Mouse (Mus musculus) cerebellum, adult 2 months (tissue): ENCODE measurements at regions not wholly inside any gene's neighbourhood (a gene's known extent, or its start where the extent isn't known, plus 50 kb on each side); places are given as distances from the start of the nearest gene placed in this dataset.

Experiments used
- DNase-seq, 2 experiments: peaks; one replicate each; pipeline ENCODE4 v3.0.0; 2021
- H3K27ac ChIP-seq: fragments of 200-500 bp; 2 replicates; pipeline ENCODE4 v1.5.1; 2012; ENCODE audit warnings: low read length, control low read depth, inconsistent platforms; ENCODE audit not compliant: insufficient read depth
- H3K27me3 ChIP-seq: fragments of 200-500 bp; 2 replicates; pipeline ENCODE4 v1.6.1; 2012; ENCODE audit warnings: inconsistent platforms, mild to moderate bottlenecking, low read length, moderate library complexity; ENCODE audit not compliant: control insufficient read depth, insufficient read depth
- H3K4me1 ChIP-seq: fragments of 200-500 bp; 2 replicates; pipeline ENCODE4 v1.6.1; 2011; ENCODE audit warnings: low read length; ENCODE audit not compliant: control insufficient read depth, insufficient read depth
- H3K4me3 ChIP-seq: fragments of 200-500 bp; replicated peaks from 2 replicates; pipeline ENCODE3; 2011; ENCODE audit warnings: mild to moderate bottlenecking, low read depth, low read length, control low read depth; ENCODE audit not compliant: insufficient read depth
- CTCF ChIP-seq: fragments of 200-500 bp; IDR thresholded peaks from 2 replicates; pipeline ENCODE4 v1.5.1; 2011; ENCODE audit warnings: low read depth, mild to moderate bottlenecking, control low read depth, low read length, moderate library complexity, borderline replicate concordance; ENCODE audit not compliant: insufficient read depth
- POLR2A ChIP-seq: fragments of 200-500 bp; IDR thresholded peaks from 2 replicates; pipeline ENCODE4 v1.6.1; 2011; ENCODE audit warnings: low read length, control low read depth, borderline replicate concordance; ENCODE audit not compliant: insufficient read depth
- WGBS: fragments of 180-500 bp; shearing (Covaris S2); methylation state at CpG from one replicate; pipeline ENCODE4 v1.1.7; 2018; 5-methylcytosine and 5-hydroxymethylcytosine counted together

- no peaks in the 10 kb centered on the region for H3K4me1 ChIP-seq
- no peaks in the 10 kb centered on the region for H3K27me3 ChIP-seq
- H3K4me3 ChIP-seq = no peak overlapping the region
- no peak for TF ChIP-seq POLR2A
- TF ChIP-seq CTCF = no peak
- H3K27ac ChIP-seq = no peak overlapping the region
- no peak for DNase-seq
- WGBS = 43% methylated on average over 1 of the region's 1 CpGs
Measured at GRCm38 (mm10) chr3:17452984-17453383, 495.2 kb upstream of the Cypt12 start.

- no peak for TF ChIP-seq POLR2A
- no peak for TF ChIP-seq CTCF
- no peak for DNase-seq
- H3K4me1 ChIP-seq = no peaks in the 10 kb centered on the region
- WGBS = 85% methylated on average over 5 of the region's 5 CpGs
- no peak overlapping the region for H3K4me3 ChIP-seq
- no peak overlapping the region for H3K27ac ChIP-seq
- H3K27me3 ChIP-seq = no peaks in the 10 kb centered on the region
Measured at GRCm38 (mm10) chr3:17460545-17460944, 487.7 kb upstream of the Cypt12 start.

GRCm38 (mm10) chr3:17461365-17461764 is 486.8 kb upstream of the Cypt12 start:
- WGBS = 92% methylated on average over 4 of the region's 4 CpGs
- TF ChIP-seq POLR2A (no peak), CTCF (no peak)
- no peak for DNase-seq
- Histone ChIP-seq H3K4me1 (no peaks in the 10 kb centered on the region), H3K4me3 (no peak overlapping the region), H3K27ac (no peak overlapping the region), H3K27me3 (no peaks in the 10 kb centered on the region)

GRCm38 (mm10) chr3:17473812-17474211 is 474.4 kb upstream of the Cypt12 start:
- H3K27ac ChIP-seq = no peak overlapping the region
- 90% methylated on average over 2 of the region's 2 CpGs for WGBS
- no peak overlapping the region for H3K4me3 ChIP-seq
- no peak for DNase-seq
- TF ChIP-seq POLR2A (no peak), CTCF (no peak)
- H3K4me1 ChIP-seq = no peaks in the 10 kb centered on the region
- no peaks in the 10 kb centered on the region for H3K27me3 ChIP-seq

- Histone ChIP-seq H3K4me1 (peaks cover 2% of the 10 kb centered on the region; the same call in 1 of the 2 replicates), H3K27me3 (no peaks in the 10 kb centered on the region), H3K27ac (no peak overlapping the region), H3K4me3 (no peak overlapping the region)
- WGBS = 16% methylated on average over 4 of the region's 4 CpGs
- peak; percentile 8 to 34 for DNase-seq
- no peak for TF ChIP-seq CTCF
- no peak for TF ChIP-seq POLR2A
Measured at GRCm38 (mm10) chr3:17489240-17490142, 458.7 kb upstream of the Cypt12 start.

GRCm38 (mm10) chr3:17490632-17491031 is 457.6 kb upstream of the Cypt12 start:
- no peaks in the 10 kb centered on the region for H3K27me3 ChIP-seq
- no peak overlapping the region for H3K4me3 ChIP-seq
- peaks cover 2% of the 10 kb centered on the region; the same call in 1 of the 2 replicates for H3K4me1 ChIP-seq
- no peak overlapping the region for H3K27ac ChIP-seq
- no peak for DNase-seq
- TF ChIP-seq POLR2A (no peak), CTCF (no peak)

GRCm38 (mm10) chr3:17498291-17498690 is 449.9 kb upstream of the Cypt12 start:
- Histone ChIP-seq H3K4me3 (no peak overlapping the region), H3K27me3 (no peaks in the 10 kb centered on the region), H3K27ac (no peak overlapping the region), H3K4me1 (no peaks in the 10 kb centered on the region)
- no peak for TF ChIP-seq CTCF
- no peak for TF ChIP-seq POLR2A
- DNase-seq = peak in 1 of 2 experiments; percentile 34
- WGBS = 52% methylated on average over 3 of the region's 3 CpGs

GRCm38 (mm10) chr3:17501556-17501955 is 446.7 kb upstream of the Cypt12 start:
- no peak overlapping the region for H3K4me3 ChIP-seq
- TF ChIP-seq CTCF (no peak), POLR2A (no peak)
- no peaks in the 10 kb centered on the region for H3K27me3 ChIP-seq
- H3K27ac ChIP-seq = no peak overlapping the region
- WGBS = 24% methylated on average over 2 of the region's 2 CpGs
- H3K4me1 ChIP-seq = no peaks in the 10 kb centered on the region
- DNase-seq = peak; percentile 7 to 10
